Comparison of ENCODE assay signal across 12 mouse cellular contexts in the genomic region with DNA sequence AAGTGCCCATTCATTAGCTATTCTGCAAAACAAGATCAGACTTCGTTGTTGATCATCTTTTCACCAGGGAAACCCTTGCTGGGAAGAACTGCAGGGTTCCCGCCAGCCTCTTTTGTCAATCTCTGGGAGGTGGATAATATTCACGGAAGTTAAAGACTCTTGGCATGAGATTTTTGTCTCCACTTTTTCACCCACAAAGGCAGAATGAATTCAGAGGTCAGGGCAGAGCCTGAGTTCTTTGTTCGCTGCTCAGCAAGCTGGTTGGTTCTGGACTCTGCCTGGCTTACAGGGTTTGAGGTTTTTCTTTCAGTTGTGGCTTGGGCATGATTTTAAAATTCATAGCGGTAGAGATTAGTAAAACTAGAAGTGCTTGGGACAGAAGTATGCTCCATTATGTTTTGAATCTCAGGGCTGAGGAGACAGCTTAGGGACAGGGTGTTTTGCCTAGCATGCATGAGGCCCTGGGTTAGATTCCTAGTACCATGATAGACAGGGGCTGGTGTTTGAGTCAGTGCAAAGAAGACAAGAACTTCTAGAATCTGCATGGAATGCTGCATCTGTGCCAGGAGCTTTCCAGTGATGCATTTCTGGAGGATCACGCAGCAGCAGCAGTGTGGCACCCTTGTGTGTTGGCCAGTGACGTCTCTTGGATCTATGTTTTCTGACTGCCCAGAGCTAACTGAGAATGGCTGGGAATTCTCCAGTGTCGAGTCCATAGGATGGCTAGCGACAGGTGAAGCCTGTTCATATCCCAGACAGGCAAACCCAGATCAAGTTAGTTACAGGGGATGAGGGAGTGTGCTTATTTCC. TPM values are rescaled to one million over a fixed set of nuclear protein-coding genes. Genes with fewer than 3 reads are reported as not detected.
DNase-seq lines count a peak whose midpoint lies in the region; ATAC-seq lines count a peak whose summit lies in the region.
"Had no signal": no experiment of that assay in that cellular context is flagged by ENCODE, and none has a peak within 500 bp of the region (broad histone marks: within the 10 kb centered on the region; RNA-seq: fewer than 3 reads in every experiment).

No protein-coding gene starts in this region.

- no peak overlapping the region for H3K9ac ChIP-seq in forebrain, embryonic 12.5 days
- no peak overlapping the region for H3K9ac ChIP-seq in hindbrain, embryonic 12.5 days
- 0 out of 2 replicates have a peak overlapping the region, but pooled peaks have one; percentile 30 for H3K9ac ChIP-seq in midbrain, embryonic 16.5 days (ENCODE audit: low read depth, low read length)
- H3K9ac ChIP-seq: liver, embryonic 14.5 days had no signal

- H3K27ac ChIP-seq in forebrain, embryonic 10.5 days: peak overlapping the region; percentile 65
- no peak overlapping the region for H3K27ac ChIP-seq in forebrain, embryonic 12.5 days
- peak overlapping the region; percentile 44 for H3K27ac ChIP-seq in hindbrain, embryonic 12.5 days
- H3K27ac ChIP-seq in midbrain, embryonic 16.5 days (ENCODE audit: low read length): no peak overlapping the region
- H3K27ac ChIP-seq: liver, embryonic 14.5 days had no signal

- peak; percentile 54 for DNase-seq in forebrain, embryonic 10.5 days (ENCODE audit: extremely low spot score, low spot score)
- DNase-seq in embryo, embryonic 10.5 days (ENCODE audit: low spot score): peak; percentile 63
- DNase-seq in left cerebral cortex, adult 11 months (ENCODE audit: low spot score): no peak
- no peak for DNase-seq in kidney, adult 11 months
- DNase-seq in layer of hippocampus, adult 8-10 months (ENCODE audit: low spot score in 2 of 2): no peak
- DNase-seq: B cell, adult 2 months; cerebellum, postnatal 36 days; kidney, postnatal 14 days had no signal

- ATAC-seq in forebrain, embryonic 12.5 days (ENCODE audit: low FRiP score): no peak
- peak; percentile 68 for ATAC-seq in hindbrain, embryonic 12.5 days (ENCODE audit: low FRiP score)
- ATAC-seq in midbrain, embryonic 16.5 days: 0 out of 2 replicates have a peak, but pooled peaks have one; percentile 58

- 0 out of 2 replicates have a peak, but pooled peaks cover 2% of the 10 kb centered on the region for H3K9me3 ChIP-seq in forebrain, embryonic 10.5 days
- H3K9me3 ChIP-seq in forebrain, embryonic 12.5 days: no peaks in the 10 kb centered on the region
- no peaks in the 10 kb centered on the region for H3K9me3 ChIP-seq in hindbrain, embryonic 12.5 days (replicated peaks)
- no peaks in the 10 kb centered on the region for H3K9me3 ChIP-seq in midbrain, embryonic 16.5 days (replicated peaks; ENCODE audit: control insufficient read depth, low read length, poor library complexity, severe bottlenecking)

- 0 out of 2 replicates have a peak, but pooled peaks cover 2% of the 10 kb centered on the region for H3K36me3 ChIP-seq in forebrain, embryonic 10.5 days (replicated peaks)
- H3K36me3 ChIP-seq in forebrain, embryonic 12.5 days (replicated peaks): no peaks in the 10 kb centered on the region
- no peaks in the 10 kb centered on the region for H3K36me3 ChIP-seq in hindbrain, embryonic 12.5 days
- H3K36me3 ChIP-seq in midbrain, embryonic 16.5 days (ENCODE audit: control insufficient read depth, insufficient read depth, low read length): no peaks in the 10 kb centered on the region

- H3K4me2 ChIP-seq in forebrain, embryonic 12.5 days: no peak overlapping the region
- no peak overlapping the region for H3K4me2 ChIP-seq in hindbrain, embryonic 12.5 days (replicated peaks)
- no peak overlapping the region for H3K4me2 ChIP-seq in midbrain, embryonic 16.5 days (ENCODE audit: low read length)

- H3K27me3 ChIP-seq in forebrain, embryonic 10.5 days (ENCODE audit: poor library complexity, severe bottlenecking): peaks cover 56% of the 10 kb centered on the region
- peaks cover 47% of the 10 kb centered on the region for H3K27me3 ChIP-seq in forebrain, embryonic 12.5 days
- 0 out of 2 replicates have a peak, but pooled peaks cover 3% of the 10 kb centered on the region for H3K27me3 ChIP-seq in hindbrain, embryonic 12.5 days
- peaks cover 9% of the 10 kb centered on the region for H3K27me3 ChIP-seq in midbrain, embryonic 16.5 days (ENCODE audit: control insufficient read depth, insufficient read depth, low read depth, low read length)

- 35% methylated on average over 9 of the region's 9 CpGs for WGBS in forebrain, embryonic 10.5 days
- 24% methylated on average over 9 of the region's 9 CpGs for WGBS in forebrain, embryonic 12.5 days
- WGBS in hindbrain, embryonic 12.5 days: 26% methylated on average over 9 of the region's 9 CpGs
- 24% methylated on average over 9 of the region's 9 CpGs for WGBS in midbrain, embryonic 16.5 days

- H3K4me3 ChIP-seq in forebrain, embryonic 10.5 days: no peak overlapping the region
- H3K4me3 ChIP-seq in forebrain, embryonic 12.5 days (replicated peaks): no peak overlapping the region
- H3K4me3 ChIP-seq in hindbrain, embryonic 12.5 days: no peak overlapping the region
- H3K4me3 ChIP-seq in midbrain, embryonic 16.5 days (ENCODE audit: low read depth, low read length): no peak overlapping the region

- peaks cover 39% of the 10 kb centered on the region for H3K4me1 ChIP-seq in forebrain, embryonic 10.5 days
- peaks cover 32% of the 10 kb centered on the region for H3K4me1 ChIP-seq in forebrain, embryonic 12.5 days
- H3K4me1 ChIP-seq in hindbrain, embryonic 12.5 days: peaks cover 30% of the 10 kb centered on the region
- H3K4me1 ChIP-seq in midbrain, embryonic 16.5 days (ENCODE audit: control insufficient read depth, insufficient read depth, low read length): peaks cover 2% of the 10 kb centered on the region; the same call in 1 of the 2 replicates

RNA-seq across cellular contexts. Expression of a gene that starts 7.4 kb away (rescaled TPM):
- 2.8 and 2.9 TPM in 2 replicates for polyA plus RNA-seq in forebrain, embryonic 10.5 days (2016; fragmentation: Nextera tagmentation; extraction: Ambion mirVana)
- polyA plus RNA-seq in forebrain, embryonic 12.5 days (2016; fragmentation: Nextera tagmentation; extraction: Ambion mirVana): 6.0 and 6.2 TPM in 2 replicates
- polyA plus RNA-seq in hindbrain, embryonic 12.5 days (2016; fragmentation: Nextera tagmentation; extraction: Ambion mirVana): 6.9 and 7.6 TPM in 2 replicates
- polyA plus RNA-seq in midbrain, embryonic 16.5 days (2015; fragmentation: Nextera tagmentation; extraction: Ambion mirVana): 3.1 and 4.4 TPM in 2 replicates
- 10 to 100 TPM; 10.8 to 20.5 (median 16.3) TPM for total RNA-seq in layer of hippocampus, adult 8-10 months (2022)

Comparison
In these comparisons a context has a peak if more than half of its experiments do, and no peak if none do; other contexts are left out.
1. H3K27ac ChIP-seq: peak in forebrain, embryonic 10.5 days (single experiment) and hindbrain, embryonic 12.5 days (single experiment); none in forebrain, embryonic 12.5 days (single experiment) and midbrain, embryonic 16.5 days (single experiment).
2. DNase-seq: peak in forebrain, embryonic 10.5 days (single experiment) and embryo, embryonic 10.5 days (single experiment); none in left cerebral cortex, adult 11 months (single experiment), kidney, adult 11 months (single experiment) and layer of hippocampus, adult 8-10 months (0 of 2).